Mouse (Mus musculus) fat pad, adult 2 months (tissue): Measurements from ENCODE around the gene Fam117a.

Experiments
- DNase-seq: peaks from one replicate; pipeline ENCODE4 v3.0.0-alpha.2; 2011; ENCODE audit warnings: low read depth, low spot score; ENCODE audit errors: extremely low read depth

Fam117a gene

DNA sequence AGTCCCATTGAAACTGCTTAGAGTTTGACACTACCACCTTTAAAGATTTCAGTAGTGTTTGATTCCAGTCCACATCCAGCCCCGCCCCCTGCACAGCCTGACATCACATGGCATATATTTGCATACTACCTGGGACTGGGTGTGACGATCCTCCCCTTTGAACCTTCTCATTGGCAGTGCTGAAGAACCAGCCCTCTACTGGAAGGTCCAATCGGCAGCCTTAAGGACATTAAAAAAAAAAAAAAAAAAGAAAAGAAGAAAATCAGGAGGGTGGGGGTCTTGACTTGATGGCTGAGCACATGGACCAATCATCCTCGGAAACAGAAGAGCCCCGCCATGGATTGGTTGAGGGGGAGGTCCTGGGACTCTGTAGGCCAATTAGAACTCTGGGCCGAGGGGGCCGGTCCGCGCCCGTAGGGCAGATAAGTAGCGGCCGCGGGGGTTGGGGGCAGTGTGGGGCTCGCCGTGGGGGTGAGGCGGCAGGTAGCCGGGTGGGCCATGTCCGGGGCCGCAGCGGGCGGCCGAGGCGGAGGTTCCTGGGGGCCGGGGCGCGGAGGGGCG is at the start of gene Fam117a:
Fam117a (plus strand) TSS at position 451 of the 561 bp plus-strand sequence.
- DNase-seq = peak; percentile 61

DNA sequence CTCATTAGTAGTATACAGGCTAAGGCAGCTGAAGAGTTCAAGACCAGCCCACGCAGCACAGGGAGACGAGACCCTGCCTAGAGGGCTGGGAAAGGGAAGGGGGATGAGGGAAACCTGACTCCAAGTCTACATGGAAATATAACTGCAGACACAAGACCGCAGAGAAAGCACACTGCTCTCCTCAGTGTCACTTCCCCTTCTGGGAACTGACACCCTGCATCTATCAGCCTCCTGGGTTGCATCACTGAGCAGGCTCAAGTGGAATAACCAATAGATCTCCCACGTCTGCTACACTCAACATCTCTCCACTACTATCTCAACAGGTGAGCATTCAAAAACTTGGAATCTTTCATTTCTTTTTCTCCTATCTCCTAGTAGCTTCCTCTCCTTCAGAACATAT is 44.8 kb upstream of the Fam117a start:
- no peak for DNase-seq

DNA sequence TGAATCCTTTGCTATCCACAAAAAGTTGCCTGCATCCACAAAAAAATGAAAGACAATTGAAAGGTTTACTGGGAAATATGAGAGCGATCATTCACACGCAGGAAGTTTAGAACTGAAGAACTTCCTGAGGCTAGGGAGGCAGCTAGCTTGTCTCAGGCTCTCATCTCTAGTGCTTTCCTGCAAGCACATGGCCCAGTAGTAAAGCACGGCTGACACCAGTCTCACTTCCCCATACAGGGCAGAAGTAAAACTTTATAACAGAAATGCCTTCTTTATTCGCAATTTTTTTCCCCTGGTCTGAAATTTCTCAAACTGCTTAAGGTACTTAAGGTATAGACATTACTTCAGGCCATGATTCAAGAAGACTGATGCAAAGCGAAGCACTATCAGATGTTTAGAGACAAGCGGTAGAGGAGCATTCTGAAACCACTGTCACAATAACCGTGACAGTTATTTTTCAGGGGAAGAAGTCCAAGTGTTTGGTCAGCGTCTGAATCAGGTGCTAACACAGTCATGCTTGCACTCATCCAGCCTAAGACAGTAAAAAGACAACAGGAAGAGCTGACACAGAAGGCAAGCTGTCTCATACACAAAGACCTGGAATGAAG is 43.7 kb upstream of the Fam117a start:
- DNase-seq = no peak

DNA sequence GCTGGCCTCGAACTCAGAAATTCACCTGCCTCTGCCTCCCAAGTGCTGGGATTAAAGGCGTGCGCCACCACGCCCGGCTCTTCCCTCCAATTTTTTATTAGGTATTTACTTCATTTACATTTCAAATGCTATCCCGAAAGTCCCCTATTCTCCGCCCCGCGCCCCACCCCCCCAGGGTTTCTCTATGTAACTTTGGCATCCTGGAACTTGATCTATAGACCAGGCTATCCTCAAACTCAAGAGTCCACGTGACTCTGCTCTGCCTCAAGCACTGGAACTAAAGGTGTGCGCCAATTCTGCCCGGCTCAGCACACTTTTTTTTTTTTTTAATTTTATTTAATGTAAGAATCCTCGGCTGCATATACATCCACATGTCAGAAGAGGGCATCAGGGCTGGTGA is 41.1 kb upstream of the Fam117a start:
- no peak for DNase-seq

DNA sequence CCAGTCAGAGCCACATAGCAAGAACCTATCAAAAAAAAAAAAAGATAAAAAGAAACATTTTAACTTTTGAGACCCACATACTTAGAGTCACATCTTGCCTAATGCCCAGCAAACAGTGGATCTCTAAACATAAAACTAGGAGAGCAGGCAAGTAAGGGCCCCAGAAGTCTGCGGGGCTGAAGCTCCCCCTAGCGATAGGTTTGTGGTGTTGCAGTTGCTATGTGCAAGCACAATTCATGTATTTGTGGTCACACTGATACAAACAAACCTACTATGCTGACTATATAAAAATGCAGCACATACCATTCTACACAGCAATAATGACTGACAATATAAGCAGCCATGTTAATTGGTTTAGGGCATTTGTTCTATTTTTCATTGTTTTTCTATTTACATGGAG is 38.7 kb upstream of the Fam117a start:
- no peak for DNase-seq

DNA sequence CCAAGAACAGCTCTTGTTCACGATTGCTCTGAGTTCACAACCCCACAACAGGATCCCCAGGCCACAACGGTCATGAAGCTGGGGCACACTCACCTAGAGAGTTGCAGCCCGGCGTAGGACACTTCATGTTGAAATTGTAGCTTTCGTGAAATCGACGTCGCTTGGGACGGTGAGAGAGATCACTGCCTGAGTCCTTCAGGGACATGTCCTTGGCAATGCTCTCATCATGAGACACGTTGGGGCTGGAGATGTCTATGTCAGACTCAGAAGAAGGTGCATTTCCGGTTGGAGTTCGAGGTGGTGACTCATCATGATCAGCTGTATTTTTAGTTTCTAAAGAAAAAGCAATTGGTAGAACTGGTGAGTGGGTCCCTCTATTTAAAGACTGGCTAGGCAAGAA is 36.9 kb upstream of the Fam117a start:
- DNase-seq = no peak

DNA sequence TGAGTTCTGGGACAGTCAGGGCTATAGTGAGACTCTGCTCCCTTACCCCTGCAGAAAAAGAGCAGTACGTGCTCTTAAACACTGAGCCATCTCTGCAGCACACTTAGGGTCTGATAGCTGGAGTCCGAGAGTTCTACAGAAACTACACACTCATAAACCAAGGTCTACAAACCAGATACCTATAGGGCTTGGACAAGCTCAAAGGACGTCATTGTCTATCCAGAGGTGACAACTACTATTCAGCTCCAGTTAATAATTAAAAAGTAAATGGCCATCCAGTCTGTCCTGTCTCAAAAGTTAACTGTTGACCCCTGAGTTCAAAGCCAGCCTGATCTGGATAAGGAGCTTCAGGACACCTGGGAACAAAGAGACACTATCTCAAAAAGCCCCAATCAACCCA is 35.0 kb upstream of the Fam117a start:
- DNase-seq = no peak

DNA sequence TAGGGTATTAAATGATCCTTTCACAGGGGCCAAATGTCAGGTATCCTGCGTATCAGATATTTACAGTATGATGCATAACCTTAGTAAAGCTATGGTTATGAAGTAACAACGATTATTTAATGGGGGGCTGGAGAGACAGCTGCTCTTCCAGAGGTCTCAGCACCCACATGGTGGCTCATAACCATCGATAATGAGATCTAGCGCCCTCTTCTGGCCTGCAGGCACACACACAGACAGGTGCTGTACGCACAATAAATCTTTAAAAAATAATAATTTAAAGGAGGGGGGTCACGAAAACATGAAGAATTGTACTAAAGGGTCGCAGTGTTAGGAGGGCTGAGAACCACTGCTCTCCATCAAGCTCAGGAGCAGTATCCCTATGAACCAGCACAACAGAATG is 31.2 kb upstream of the Fam117a start:
- no peak for DNase-seq

DNA sequence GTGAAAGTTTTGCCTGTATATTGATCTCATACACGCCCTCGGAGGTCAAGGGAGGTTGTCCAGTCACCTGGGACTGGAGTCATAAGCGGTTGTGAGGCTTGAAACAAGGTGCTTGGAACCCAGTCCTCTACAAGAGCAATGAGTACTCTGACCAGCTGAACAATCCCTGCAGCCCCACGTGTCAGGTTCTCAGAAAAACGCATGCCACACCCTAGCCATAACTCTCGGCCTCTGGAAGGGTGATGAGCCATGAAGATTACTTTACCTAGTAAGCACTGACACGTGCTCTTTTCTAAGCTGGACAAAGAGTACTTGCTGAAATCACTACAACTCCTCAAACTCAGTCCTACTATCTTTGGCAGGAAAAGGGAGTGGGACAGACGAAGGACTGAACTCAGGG is 29.3 kb upstream of the Fam117a start:
- DNase-seq = no peak

DNA sequence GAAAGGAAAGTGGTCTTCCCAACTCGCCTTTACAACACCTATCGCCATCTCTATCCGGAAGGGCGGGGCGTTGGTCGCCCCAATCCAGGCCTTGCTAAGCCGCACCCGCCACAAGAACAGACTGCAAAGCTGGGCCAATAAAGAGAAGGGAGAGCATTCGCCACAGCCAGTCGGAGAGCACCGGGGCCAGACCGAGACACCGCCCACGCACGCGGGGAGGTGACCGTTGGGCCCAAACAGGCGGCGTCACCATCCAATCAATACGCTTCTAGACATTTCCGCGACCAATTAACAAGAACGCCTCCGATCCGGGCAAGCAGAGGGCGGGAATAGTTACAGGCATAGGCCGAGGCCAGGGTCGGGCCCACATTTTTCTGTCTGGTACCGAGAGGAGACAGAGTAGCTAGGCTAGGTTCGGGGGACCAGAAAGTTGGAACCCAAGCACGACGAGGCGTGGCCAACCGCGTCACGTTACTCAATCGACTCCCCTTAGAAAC is 27.3 kb upstream of the Fam117a start:
- DNase-seq = peak; percentile 91

DNA sequence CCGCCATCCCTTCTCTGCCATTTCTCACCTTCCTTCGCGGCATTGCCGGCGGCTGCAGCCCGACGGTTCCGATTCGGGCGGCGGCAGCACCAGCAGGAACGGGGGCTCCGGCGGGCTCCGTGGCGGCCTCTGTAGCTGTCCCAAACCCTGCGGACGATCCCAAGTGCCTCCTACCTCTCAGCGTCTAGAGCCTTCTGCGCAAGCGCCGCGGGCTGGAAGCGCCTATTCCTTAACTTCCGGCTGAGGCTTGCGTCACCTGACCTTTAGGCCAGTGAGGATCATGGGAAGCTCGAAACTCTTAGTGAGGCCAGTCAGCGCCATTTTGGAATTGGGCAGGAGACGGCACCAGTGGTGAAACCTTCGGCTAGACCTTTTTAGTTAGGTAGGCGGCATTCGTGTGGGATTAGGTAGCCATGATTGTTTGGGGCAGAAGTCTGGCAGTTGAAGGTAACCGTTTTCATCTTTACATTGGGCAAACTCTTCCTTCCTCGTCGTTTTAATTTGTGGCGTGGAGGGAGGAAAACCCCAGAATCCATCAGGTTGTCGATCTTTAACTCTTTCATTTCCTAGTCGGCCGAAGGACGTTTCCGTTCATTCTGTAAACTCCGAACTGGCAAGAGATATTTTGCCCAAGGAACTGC is 26.7 kb upstream of the Fam117a start, which contains the start of gene Kat7:
Kat7 (minus strand) TSS at position 240 of the 641 bp plus-strand sequence.
- peak; percentile 99 for DNase-seq

DNA sequence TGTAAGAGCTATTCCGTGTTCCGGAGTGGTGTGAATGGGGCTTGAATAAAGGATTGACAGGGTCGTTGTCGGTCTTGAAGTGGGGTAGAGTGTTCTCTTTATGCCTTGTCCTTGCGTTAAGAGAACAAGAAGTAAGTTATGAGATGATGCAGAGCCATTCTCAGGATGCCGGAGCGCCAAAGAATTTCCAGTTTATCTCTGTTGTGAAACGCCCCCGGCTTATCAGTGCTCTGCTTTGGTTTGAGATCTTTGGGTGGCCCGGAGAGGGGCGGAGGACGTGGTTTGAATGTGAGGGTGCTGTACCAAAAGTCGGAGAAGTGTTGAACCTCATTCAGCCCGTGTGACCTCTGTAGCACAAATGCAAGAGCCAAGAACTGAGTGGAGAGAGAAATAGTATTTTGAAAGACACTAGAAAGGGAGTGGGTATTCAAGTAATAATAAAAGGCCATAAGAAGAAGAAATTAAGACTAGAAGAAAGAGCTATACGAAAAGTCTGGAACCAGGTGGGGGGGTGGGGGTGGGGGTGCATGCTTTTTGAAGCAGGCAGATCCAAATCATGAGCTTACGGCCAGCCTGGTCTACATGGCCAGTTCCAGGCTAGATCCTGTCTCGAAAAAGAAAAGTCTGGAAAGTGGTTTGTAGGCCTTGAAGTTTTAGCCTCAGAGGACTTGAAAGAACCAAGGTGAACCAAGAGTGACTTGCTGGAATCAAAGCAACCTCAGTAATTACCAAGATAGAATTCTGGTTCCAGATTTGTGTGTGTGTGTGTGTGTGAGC is 26.0 kb upstream of the Fam117a start:
- DNase-seq = no peak

DNA sequence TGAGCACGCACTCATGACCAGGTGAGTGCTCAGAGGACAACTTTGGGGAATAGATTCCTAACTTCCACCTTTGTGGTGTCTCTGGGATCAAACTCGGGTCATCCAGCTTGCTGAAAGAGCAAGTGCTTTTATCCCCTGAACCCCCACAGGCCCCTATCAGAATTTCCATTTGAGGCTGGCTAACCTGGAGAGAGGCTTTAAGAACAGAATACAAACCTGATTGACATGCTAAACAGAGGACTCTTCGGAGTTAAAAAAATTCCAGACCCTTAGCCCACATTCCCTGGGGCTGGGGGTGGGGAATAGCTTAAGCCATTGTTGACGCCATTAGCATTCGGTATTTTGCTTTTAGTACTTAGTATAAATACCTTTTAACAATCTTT is 25.4 kb upstream of the Fam117a start:
- DNase-seq = no peak

DNA sequence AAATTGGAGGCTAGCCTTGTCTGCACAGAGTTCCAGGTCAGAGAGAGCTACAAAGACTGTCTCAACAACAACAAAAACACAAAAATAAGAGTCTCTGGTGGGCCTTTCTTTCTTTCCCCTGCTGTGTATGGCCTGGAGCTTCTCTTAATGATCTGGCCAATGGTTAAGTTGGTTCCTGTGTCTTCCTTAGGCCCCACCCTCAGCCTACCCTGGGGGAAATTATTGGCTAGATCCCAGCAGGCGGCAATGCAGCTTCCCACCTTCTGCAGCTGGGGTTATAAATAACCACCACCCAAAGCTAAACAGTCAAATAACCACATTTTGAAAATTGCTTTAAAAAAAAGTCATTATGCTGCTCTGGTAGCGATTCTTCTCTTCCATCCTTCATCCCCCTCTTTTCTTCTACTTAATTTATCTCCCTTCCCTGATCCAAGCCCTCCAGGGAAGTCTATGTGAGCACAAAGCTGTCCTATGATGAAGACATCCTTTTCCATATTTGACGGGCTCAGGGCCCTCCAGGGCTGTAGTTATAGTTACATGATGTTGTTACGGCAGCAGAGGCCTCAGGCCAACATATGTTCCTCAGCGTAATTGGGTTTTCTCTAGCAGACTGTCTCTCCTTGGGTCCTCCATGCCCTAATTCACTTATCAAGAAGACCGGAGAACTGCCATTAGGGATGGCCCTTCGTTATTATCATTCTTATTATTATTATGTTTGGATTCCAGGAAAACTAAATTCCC is 21.4 kb upstream of the Fam117a start:
- DNase-seq = no peak

DNA sequence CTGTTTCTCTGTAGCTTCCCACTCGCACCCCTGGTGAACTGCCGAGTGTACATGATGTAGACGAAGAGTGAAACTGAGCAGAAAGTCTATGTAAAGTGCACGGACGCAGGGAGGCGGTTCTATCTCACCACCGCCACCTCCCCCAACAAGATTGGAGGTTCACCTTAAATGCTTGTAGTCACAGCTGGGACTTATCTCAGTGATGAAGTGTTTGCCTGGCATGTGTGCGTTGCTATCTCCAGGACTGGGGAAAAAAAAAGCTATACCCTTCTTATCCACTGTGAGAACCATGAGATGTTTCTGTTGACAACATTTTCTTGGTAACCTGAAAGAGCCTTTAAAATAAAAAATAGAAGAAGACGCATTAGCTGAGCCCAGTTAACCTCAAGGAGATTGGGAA is 18.7 kb upstream of the Fam117a start:
- no peak for DNase-seq

DNA sequence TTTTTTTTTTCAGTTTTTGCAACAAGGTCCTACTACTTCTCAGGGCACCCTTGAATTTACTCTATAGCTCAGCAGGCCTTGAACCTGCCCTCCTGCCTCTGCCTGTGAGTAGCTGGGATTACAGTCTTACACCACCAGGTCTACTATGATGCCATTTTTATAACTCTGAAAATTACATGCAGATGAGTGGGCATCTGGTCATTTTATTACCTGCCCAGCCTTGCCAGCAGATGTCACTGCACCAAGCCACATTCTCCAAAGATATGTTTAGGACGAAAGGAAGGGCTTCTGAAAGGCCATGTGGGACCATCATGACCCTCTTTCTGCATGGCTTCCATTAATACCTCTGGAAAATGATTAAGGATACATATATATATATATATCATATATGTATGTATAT is 17.3 kb upstream of the Fam117a start:
- DNase-seq = no peak

DNA sequence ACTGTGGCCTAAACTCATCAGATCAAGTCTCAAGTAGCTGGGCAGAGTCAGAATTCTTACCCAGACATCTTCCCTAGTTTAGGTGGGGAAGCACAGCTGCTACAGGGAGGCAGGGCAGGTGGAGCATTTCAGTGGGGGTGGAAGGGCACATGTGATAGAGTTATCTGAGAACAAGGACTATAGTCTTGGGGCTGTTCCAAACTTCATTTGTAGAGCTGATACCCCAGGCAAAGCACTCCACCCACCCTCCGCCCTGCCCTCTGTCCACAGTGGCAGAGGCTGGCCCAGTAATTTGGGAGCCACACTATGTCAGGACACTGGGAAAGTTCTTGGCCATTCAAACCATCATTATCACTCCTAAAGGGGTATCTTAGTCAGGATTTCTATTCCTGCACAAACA is 16.8 kb upstream of the Fam117a start:
- DNase-seq = no peak

DNA sequence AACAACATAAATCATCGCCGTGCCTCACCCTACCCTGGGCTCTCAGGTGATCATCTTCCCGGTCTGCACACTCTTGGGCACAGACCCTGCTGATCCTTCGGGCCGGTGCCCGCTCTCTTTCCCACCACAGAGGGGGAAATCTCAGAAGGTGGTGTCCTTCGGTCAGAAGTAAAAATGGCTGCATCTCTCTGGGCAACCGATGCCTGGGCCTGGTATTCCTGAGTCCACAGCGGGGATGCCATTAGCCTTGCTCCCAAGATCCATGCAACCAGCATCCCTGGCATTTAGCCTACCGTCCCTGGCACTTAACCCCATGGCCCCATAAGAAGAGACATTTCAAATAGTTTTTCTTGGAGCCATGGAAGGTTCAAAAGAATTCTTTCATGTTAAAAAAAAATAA is 12.6 kb upstream of the Fam117a start:
- no peak for DNase-seq

DNA sequence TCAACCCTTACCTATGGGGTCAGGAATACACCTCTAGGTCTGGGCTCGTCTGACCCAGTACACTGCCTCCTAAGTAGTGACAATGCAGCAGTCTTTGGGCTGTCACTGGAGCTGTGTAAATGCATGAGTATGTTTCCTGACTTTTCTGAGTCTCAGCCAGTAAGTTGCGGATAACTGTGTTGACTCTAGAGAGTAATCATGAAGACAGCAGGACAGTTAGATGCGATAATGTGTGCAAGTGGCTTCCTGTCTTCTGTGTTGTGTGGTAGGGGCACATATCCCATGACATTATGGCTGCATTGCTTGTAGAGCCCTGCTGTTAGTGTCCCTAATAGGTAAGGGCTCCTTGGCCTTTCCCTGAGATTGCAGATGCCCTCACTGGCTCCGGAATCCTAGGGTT is 11.0 kb upstream of the Fam117a start:
- no peak for DNase-seq

DNA sequence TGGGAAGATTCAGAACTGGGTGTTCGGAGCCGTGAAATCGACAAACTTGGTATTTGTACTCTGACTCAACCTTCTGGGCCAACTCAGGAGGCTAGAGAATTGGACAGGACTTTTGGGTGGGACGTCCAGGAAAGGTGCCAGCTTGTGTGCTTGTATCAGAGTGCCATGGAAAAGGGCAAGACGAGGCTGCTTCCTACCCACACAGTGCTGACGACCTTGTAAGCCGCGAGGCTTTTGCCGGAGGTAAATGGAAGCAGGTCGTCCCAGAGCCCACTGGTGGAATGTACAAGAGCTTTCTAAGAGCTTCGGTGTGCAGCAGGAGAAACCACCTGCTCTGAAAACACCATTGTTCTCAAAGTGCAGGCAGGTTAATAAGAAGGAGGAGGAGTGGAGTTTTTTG is 10.6 kb upstream of the Fam117a start:
- DNase-seq = no peak

DNA sequence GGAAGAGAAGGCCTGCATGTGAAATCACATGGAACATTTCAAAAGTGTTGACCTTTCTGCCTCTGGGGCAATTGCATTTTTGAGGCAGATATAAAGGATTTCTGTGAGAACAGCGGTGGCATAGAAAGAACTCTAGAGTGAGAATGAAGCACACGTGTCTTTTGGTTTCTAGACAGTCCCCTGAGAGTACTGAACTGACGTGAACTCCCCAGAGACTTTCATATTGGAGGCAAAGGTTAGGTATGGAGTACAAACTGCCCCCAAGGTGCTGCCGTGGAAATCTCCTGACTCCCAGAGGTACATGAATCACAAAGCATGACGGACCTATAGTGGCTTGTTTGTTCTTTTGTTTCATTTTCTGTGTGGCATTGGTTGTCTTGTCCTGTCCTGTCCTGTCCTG is 8.2 kb upstream of the Fam117a start:
- no peak for DNase-seq
